Mouse (Mus musculus): ENCODE measurements around the gene Med24.

GRCm38 (mm10) chr11:98686976-98687375, 42.3 kb downstream of the Med24 start:
- TF ChIP-seq POLR2A (IDR thresholded peaks at IDR 0.05; ENCODE audit: insufficient read depth, low read depth, low read length) (no peak), CTCF (IDR thresholded peaks at IDR 0.05) (no peak)
